Mouse (Mus musculus) WW6 (cell line): ENCODE data around the gene Mki67.

Experiments
- DNase-seq: peaks from one replicate; pipeline ENCODE4 v3.0.0-alpha.2; 2013; ENCODE audit warnings: low read depth, low spot score

Gene Mki67

GRCm38 (mm10) chr7:135668852-135669739 is 47.1 kb downstream of the Mki67 start:
- DNase-seq = peak; percentile 20

- no peak for DNase-seq
These were observed 49.8 kb downstream of the Mki67 start for GRCm38 (mm10) chr7:135666314-135666713.

GRCm38 (mm10) chr7:135664211-135664610 is 52.0 kb downstream of the Mki67 start:
- DNase-seq = no peak

- no peak for DNase-seq
These were observed 55.8 kb downstream of the Mki67 start for GRCm38 (mm10) chr7:135660314-135660713.

GRCm38 (mm10) chr7:135659314-135659935 is 56.7 kb downstream of the Mki67 start:
- DNase-seq = no peak

- no peak for DNase-seq
These were observed 58.0 kb downstream of the Mki67 start for GRCm38 (mm10) chr7:135658150-135658549.

- no peak for DNase-seq
These were observed 61.0 kb downstream of the Mki67 start for GRCm38 (mm10) chr7:135655113-135655512.

- no peak for DNase-seq
These were observed 61.9 kb downstream of the Mki67 start for GRCm38 (mm10) chr7:135654288-135654687.

- no peak for DNase-seq
These were observed 62.6 kb downstream of the Mki67 start for GRCm38 (mm10) chr7:135653601-135654000.

- no peak for DNase-seq
These were observed 63.4 kb downstream of the Mki67 start for GRCm38 (mm10) chr7:135652781-135653180.

GRCm38 (mm10) chr7:135651831-135652511 is 64.2 kb downstream of the Mki67 start:
- DNase-seq = no peak

GRCm38 (mm10) chr7:135650061-135650460 is 66.1 kb downstream of the Mki67 start:
- no peak for DNase-seq

GRCm38 (mm10) chr7:135649306-135649705 is 66.9 kb downstream of the Mki67 start:
- no peak for DNase-seq

- DNase-seq = no peak
These were observed 67.3 kb downstream of the Mki67 start for GRCm38 (mm10) chr7:135648821-135649220.

GRCm38 (mm10) chr7:135646976-135647375 is 69.2 kb downstream of the Mki67 start:
- DNase-seq = no peak

- no peak for DNase-seq
These were observed 71.7 kb downstream of the Mki67 start for GRCm38 (mm10) chr7:135644452-135644851.

GRCm38 (mm10) chr7:135641698-135642507 is 74.3 kb downstream of the Mki67 start:
- peak; percentile 42 for DNase-seq
